Mouse (Mus musculus) CH12.LX (cell line): ENCODE data around the gene Cdh13. TPM values are rescaled to one million over a fixed set of nuclear protein-coding genes. Genes with fewer than 3 reads are reported as not detected.

ENCODE experiments used
- DNase-seq: peaks from one replicate; pipeline ENCODE4 v3.0.0-alpha.2; 2013; ENCODE audit errors: extremely low read depth
- H3K27ac ChIP-seq: 2 replicates; pipeline ENCODE4 v1.5.1; 2012; ENCODE audit warnings: low read depth, mild to moderate bottlenecking, control low read depth, moderate library complexity; ENCODE audit not compliant: insufficient read depth
- H3K27me3 ChIP-seq: replicated peaks from 2 replicates; pipeline ENCODE3; 2012; ENCODE audit warnings: inconsistent platforms
- H3K36me3 ChIP-seq, 2 experiments: replicated peaks in 1 of 2; 2 replicates each; pipeline versions ENCODE3 to v1.6.1; 2012; ENCODE audit warnings: inconsistent platforms in 1 of 2, low read length in 1 of 2, mild to moderate bottlenecking in 1 of 2, mixed read lengths in 1 of 2, moderate library complexity in 1 of 2; ENCODE audit not compliant: control insufficient read depth in 1 of 2, insufficient read depth in 1 of 2
- H3K4me1 ChIP-seq, 2 experiments: 2 replicates each; pipeline ENCODE4 v1.6.1; 2012; ENCODE audit warnings: inconsistent platforms in 1 of 2, moderate library complexity in 1 of 2; ENCODE audit not compliant: insufficient read depth in 2 of 2, control insufficient read depth in 1 of 2
- H3K4me2 ChIP-seq: 2 replicates; pipeline ENCODE4 v1.6.1; 2012; ENCODE audit warnings: low read depth, mild to moderate bottlenecking, control low read depth; ENCODE audit not compliant: poor library complexity, insufficient read depth, severe bottlenecking
- H3K4me3 ChIP-seq, 3 experiments: fragments of 150-350 bp in 1 of 3; sonication (generic) in 1 of 3; replicated peaks in 1 of 3; 2 replicates each; pipeline versions ENCODE3 to v1.5.1; 2011 to 2012; ENCODE audit warnings: low read depth in 2 of 3, low read length in 2 of 3, mild to moderate bottlenecking in 2 of 3, moderate library complexity in 2 of 3, control low read depth in 1 of 3, improper control_type of control experiment in 1 of 3, inconsistent platforms in 1 of 3, mixed read lengths in 1 of 3; ENCODE audit not compliant: poor library complexity in 1 of 3
- H3K79me2 ChIP-seq: replicated peaks from 2 replicates; pipeline ENCODE4 v1.6.1; 2012; ENCODE audit warnings: mild to moderate bottlenecking, moderate library complexity; ENCODE audit not compliant: control insufficient read depth, poor library complexity, insufficient read depth, severe bottlenecking; ENCODE audit errors: extremely low read depth
- H3K9ac ChIP-seq: 2 replicates; pipeline ENCODE4 v1.6.1; 2012; ENCODE audit warnings: low read depth, mild to moderate bottlenecking, control low read depth, moderate library complexity; ENCODE audit not compliant: insufficient read depth
- H3K9me3 ChIP-seq: replicated peaks from 2 replicates; pipeline ENCODE3; 2012; ENCODE audit warnings: low read length, inconsistent platforms, mixed read lengths
- CHD1 ChIP-seq: IDR thresholded peaks from 2 replicates; pipeline ENCODE4 v1.6.1; 2012; ENCODE audit warnings: low read depth, low read length, improper control_type of control experiment, inconsistent platforms
- CHD2 ChIP-seq: IDR thresholded peaks from 2 replicates; pipeline ENCODE4 v1.6.1; 2011; ENCODE audit warnings: low read length, improper control_type of control experiment
- E2F4 ChIP-seq: IDR thresholded peaks from 2 replicates; pipeline ENCODE4 v1.6.1; 2011; ENCODE audit warnings: low read depth, low read length, improper control_type of control experiment; ENCODE audit not compliant: insufficient replicate concordance
- ELF1 ChIP-seq: IDR thresholded peaks from 2 replicates; pipeline ENCODE4 v1.6.1; 2014; ENCODE audit warnings: low read depth, mild to moderate bottlenecking, inconsistent platforms, low read length, improper control_type of control experiment
- EP300 ChIP-seq: IDR thresholded peaks from 2 replicates; pipeline ENCODE4 v1.6.1; 2011; ENCODE audit warnings: low read length, improper control_type of control experiment
- ETS1 ChIP-seq: conservative IDR thresholded peaks from 2 replicates; pipeline ENCODE4 v1.6.1; 2012; ENCODE audit warnings: low read depth, mild to moderate bottlenecking, inconsistent platforms, low read length, improper control_type of control experiment, moderate library complexity
- GABPA ChIP-seq: IDR thresholded peaks from 2 replicates; pipeline ENCODE4 v1.6.1; 2012; ENCODE audit warnings: low read depth, low read length, improper control_type of control experiment, inconsistent platforms; ENCODE audit not compliant: insufficient replicate concordance
- HCFC1 ChIP-seq: IDR thresholded peaks from 2 replicates; pipeline ENCODE4 v1.6.1; 2012; ENCODE audit warnings: low read depth, mild to moderate bottlenecking, inconsistent platforms, low read length, improper control_type of control experiment
- IRF4 ChIP-seq: IDR thresholded peaks from 2 replicates; pipeline ENCODE4 v1.6.1; 2014; ENCODE audit warnings: low read depth, mild to moderate bottlenecking, inconsistent platforms, low read length, improper control_type of control experiment
- JUND ChIP-seq: conservative IDR thresholded peaks from 2 replicates; pipeline ENCODE4 v1.6.1; 2011; ENCODE audit warnings: low read depth, low read length, improper control_type of control experiment
- KAT2A ChIP-seq: IDR thresholded peaks from 2 replicates; pipeline ENCODE4 v1.6.1; 2012; ENCODE audit warnings: low read length, improper control_type of control experiment, inconsistent platforms; ENCODE audit not compliant: insufficient replicate concordance
- MAFK ChIP-seq: IDR thresholded peaks from 2 replicates; pipeline ENCODE4 v1.6.1; 2011; ENCODE audit warnings: low read length, improper control_type of control experiment; ENCODE audit not compliant: insufficient replicate concordance
- MAX ChIP-seq: IDR thresholded peaks from 2 replicates; pipeline ENCODE4 v1.6.1; 2011; ENCODE audit warnings: low read length, improper control_type of control experiment
- NELFE ChIP-seq: IDR thresholded peaks from 2 replicates; pipeline ENCODE4 v1.6.1; 2011; ENCODE audit warnings: low read depth, low read length, improper control_type of control experiment
- POLR2A ChIP-seq: IDR thresholded peaks from 2 replicates; pipeline ENCODE4 v1.6.1; 2011; ENCODE audit warnings: low read depth, mild to moderate bottlenecking, improper control_type of control experiment, low read length
- SMC3 ChIP-seq: IDR thresholded peaks from 2 replicates; pipeline ENCODE4 v1.6.1; 2011; ENCODE audit warnings: low read depth, low read length, improper control_type of control experiment
- USF1 ChIP-seq: IDR thresholded peaks from 2 replicates; pipeline ENCODE4 v1.6.1; 2014; ENCODE audit warnings: low read depth, mild to moderate bottlenecking, inconsistent platforms, low read length, improper control_type of control experiment
- ZC3H11A ChIP-seq: IDR thresholded peaks from 2 replicates; pipeline ENCODE4 v1.6.1; 2012; ENCODE audit warnings: low read depth, mild to moderate bottlenecking, inconsistent platforms, low read length, improper control_type of control experiment
- ZKSCAN1 ChIP-seq: IDR thresholded peaks from 2 replicates; pipeline ENCODE4 v1.6.1; 2012; ENCODE audit warnings: low read depth, inconsistent platforms, low read length, improper control_type of control experiment, borderline replicate concordance
- dilution Hi-C: fragments of 300-500 bp; cut with MboI; formaldehyde crosslinking; loops from 2 replicates; pipeline ENCODE4 v1.14.3; 2020; ENCODE audit warnings: low sequenced_read_pairs; ENCODE audit not compliant: extremely low pct_unique_long_range_greater_than_20kb, extremely low pct_ligation_motif_present
- in situ Hi-C: fragments of 300-500 bp; cut with MboI; formaldehyde crosslinking; loops from 3 replicates; pipeline ENCODE4 v1.14.3; 2019; ENCODE audit warnings: low sequenced_read_pairs, low pct_ligation_motif_present, low pct_unique_long_range_greater_than_20kb, mixed read lengths
- polyA plus RNA-seq: library from polyadenylated mRNA; unstranded; fragments of >175 nt; gene quantifications from 2 replicates; pipeline ENCODE4 v1.2.1, GENCODE M21; 2012; ENCODE audit warnings: low read depth; ENCODE audit not compliant: insufficient read length
- total RNA-seq, 2 experiments: library from RNA; depleted of rRNA; stranded (reverse); fragments of 300-350 nt in 1 of 2; fragments of >200 nt in 1 of 2; gene quantifications; 2 replicates each; pipeline ENCODE4 v1.2.3; 2012 to 2014

Gene Cdh13
- total and polyA plus RNA-seq, 3 experiments, result not detected

DNA sequence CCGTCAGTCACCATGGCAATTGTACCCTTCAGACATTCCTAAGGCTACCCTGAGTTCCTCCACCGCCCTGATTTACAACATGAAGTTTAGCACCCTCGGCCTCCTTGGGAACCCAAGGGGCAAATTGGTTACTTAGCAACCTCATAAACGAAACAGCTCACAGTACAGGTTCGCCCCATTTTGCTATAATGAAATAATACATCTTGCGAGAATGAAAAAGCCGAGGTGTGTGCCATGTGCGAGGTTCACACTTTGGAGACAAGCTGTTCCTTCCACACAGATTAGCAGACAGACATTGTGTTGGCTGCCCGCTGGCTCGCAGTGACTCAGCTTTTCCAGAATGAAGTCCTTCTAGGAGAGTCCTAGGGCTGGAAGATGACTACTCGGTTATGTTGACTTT lies 737.2 kb downstream of the Cdh13 start:
- in situ Hi-C loops, result no loop called here

DNA sequence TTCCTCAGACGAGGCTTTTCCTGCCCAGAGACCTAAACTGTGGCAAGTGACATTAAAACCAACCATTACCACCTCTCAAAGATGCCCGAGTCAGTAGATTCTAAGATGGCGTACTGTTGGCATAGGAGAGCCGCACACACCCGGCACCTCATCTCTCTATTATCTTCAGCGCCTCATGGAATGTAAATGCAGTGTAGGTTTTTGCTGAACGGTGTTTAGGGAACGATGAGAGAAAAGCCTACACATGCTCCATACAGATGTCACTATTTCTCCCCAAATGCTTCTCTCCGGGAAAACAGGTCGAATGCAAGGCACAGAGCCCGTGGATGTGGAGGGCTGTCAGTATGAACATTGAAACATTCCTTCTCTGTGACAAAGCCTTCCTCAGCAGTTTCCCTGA lies 737.9 kb downstream of the Cdh13 start:
- no peak overlapping the region for H3K4me3 ChIP-seq
- no peaks in the 10 kb centered on the region for H3K4me1 ChIP-seq
- H3K27me3 ChIP-seq, result no peaks in the 10 kb centered on the region
- no peaks in the 10 kb centered on the region for H3K36me3 ChIP-seq
- H3K9me3 ChIP-seq, result peaks cover 87% of the 10 kb centered on the region
- H3K9ac ChIP-seq, result no peak overlapping the region
- H3K27ac ChIP-seq, result no peak overlapping the region
- TF ChIP-seq GABPA, result no peak
- TF ChIP-seq JUND, result no peak
- TF ChIP-seq EP300, result no peak
- no peak for TF ChIP-seq ETS1
- no peak for TF ChIP-seq KAT2A
- TF ChIP-seq MAFK, result no peak
- no peak for TF ChIP-seq ZKSCAN1
- no peak for TF ChIP-seq SMC3
- no peak for TF ChIP-seq HCFC1
- no peak for TF ChIP-seq IRF4
- TF ChIP-seq ELF1, result no peak
- no peak for TF ChIP-seq E2F4
- dilution Hi-C loops (no loop called here), in situ Hi-C loops (no loop called here)
- H3K79me2 ChIP-seq, result no peaks in the 10 kb centered on the region
- H3K4me2 ChIP-seq, result no peak overlapping the region
- no peak for DNase-seq

More for the DNA sequence above, 737.2 kb downstream of the Cdh13 start:
- no peak for DNase-seq
- TF ChIP-seq SMC3, result no peak
- no peak for TF ChIP-seq IRF4
- TF ChIP-seq MAX, result no peak
- TF ChIP-seq CHD1, result no peak
- TF ChIP-seq USF1, result no peak
- no peak for TF ChIP-seq CHD2
- no peak for TF ChIP-seq JUND
- no peak for TF ChIP-seq POLR2A
- TF ChIP-seq NELFE, result no peak
- no peak for TF ChIP-seq ZC3H11A
- no peak for TF ChIP-seq EP300
- no peak for TF ChIP-seq E2F4
- no peak for TF ChIP-seq ETS1
- dilution Hi-C loops, result no loop called here
- Histone ChIP-seq H3K4me2 (no peak overlapping the region), H3K27ac (no peak overlapping the region), H3K27me3 (no peaks in the 10 kb centered on the region), H3K36me3 (no peaks in the 10 kb centered on the region), H3K4me3 (no peak overlapping the region), H3K9me3 (peaks cover 87% of the 10 kb centered on the region), H3K79me2 (no peaks in the 10 kb centered on the region), H3K4me1 (no peaks in the 10 kb centered on the region), H3K9ac (no peak overlapping the region)
